Mouse (Mus musculus): ENCODE results near the gene Fcrl6.

Fcrl6 gene

GRCm38 (mm10) chr1:172548501-172548900 lies 53.9 kb downstream of the Fcrl6 start:
- CTCF ChIA-PET = no interaction called here

Measured in spleen, embryonic (tissue).